Mouse (Mus musculus): ENCODE results near the gene Pakap.

- TF ChIP-seq CTCF (conservative IDR thresholded peaks at IDR 0.05; ENCODE audit: insufficient read depth, insufficient read length, low read depth, low read length) (no peak), POLR2A (IDR thresholded peaks at IDR 0.05; ENCODE audit: low read depth, low read length) (no peak)
Measured at GRCm38 (mm10) chr4:57855281-57855941, 287.4 kb downstream of the Pakap start.
